Mouse (Mus musculus) MEL (cell line): ENCODE data around the gene Ebna1bp2. TPM values are rescaled to one million over a fixed set of nuclear protein-coding genes. Genes with fewer than 3 reads are reported as not detected.

Source experiments
- DNase-seq: peaks from one replicate; pipeline ENCODE4 v3.0.0; 2011; ENCODE audit warnings: low read depth, low spot score
- H3K27ac ChIP-seq: 2 replicates; pipeline ENCODE4 v1.5.1; 2012; ENCODE audit warnings: low read depth, mild to moderate bottlenecking, control low read depth, low read length, moderate library complexity; ENCODE audit not compliant: control insufficient read depth
- H3K27me3 ChIP-seq, 2 experiments: fragments of 150-350 bp in 1 of 2; sonication (generic) in 1 of 2; 2 replicates each; pipeline ENCODE4 v1.6.1; 2012; ENCODE audit warnings: low read length in 2 of 2, mild to moderate bottlenecking in 2 of 2, improper control_type of control experiment in 1 of 2, moderate library complexity in 1 of 2; ENCODE audit not compliant: insufficient read depth in 2 of 2, control insufficient read depth in 1 of 2
- H3K36me3 ChIP-seq, 2 experiments: 2 replicates each; pipeline ENCODE4 v1.6.1; 2012 to 2014; ENCODE audit warnings: low read length in 2 of 2, improper control_type of control experiment in 1 of 2, inconsistent platforms in 1 of 2, mild to moderate bottlenecking in 1 of 2; ENCODE audit not compliant: insufficient read depth in 2 of 2, control insufficient read depth in 1 of 2
- H3K4me1 ChIP-seq, 2 experiments: fragments of 150-350 bp in 1 of 2; sonication (generic) in 1 of 2; 2 replicates each; pipeline ENCODE4 v1.6.1; 2012; ENCODE audit warnings: low read length in 2 of 2, improper control_type of control experiment in 1 of 2, mild to moderate bottlenecking in 1 of 2; ENCODE audit not compliant: insufficient read depth in 2 of 2, control insufficient read depth in 1 of 2
- H3K4me3 ChIP-seq, 2 experiments: fragments of 150-350 bp in 1 of 2; sonication (generic) in 1 of 2; 2 replicates each; pipeline ENCODE4 v1.5.1; 2012; ENCODE audit warnings: low read depth in 2 of 2, low read length in 2 of 2, mild to moderate bottlenecking in 2 of 2, moderate library complexity in 2 of 2, control low read depth in 1 of 2, improper control_type of control experiment in 1 of 2; ENCODE audit not compliant: control insufficient read depth in 1 of 2, insufficient read depth in 1 of 2
- H3K79me2 ChIP-seq: 2 replicates; pipeline ENCODE4 v1.6.1; 2012; ENCODE audit warnings: mild to moderate bottlenecking, low read length, moderate library complexity; ENCODE audit not compliant: control insufficient read depth, poor library complexity, insufficient read depth
- H3K9ac ChIP-seq: 2 replicates; pipeline ENCODE4 v1.6.1; 2012; ENCODE audit warnings: low read depth, mild to moderate bottlenecking, control low read depth, low read length, moderate library complexity; ENCODE audit not compliant: control insufficient read depth, poor library complexity, severe bottlenecking
- H3K9me3 ChIP-seq: fragments of 150-350 bp; sonication (generic); replicated peaks from 2 replicates; pipeline ENCODE4 v1.6.1; 2012; ENCODE audit warnings: mild to moderate bottlenecking, low read length, improper control_type of control experiment, moderate library complexity; ENCODE audit not compliant: insufficient read depth
- CTCF ChIP-seq, 3 experiments: IDR thresholded peaks in 2 of 3; conservative IDR thresholded peaks in 1 of 3; 2 replicates each; pipeline ENCODE4 v1.5.1; 2011 to 2012; ENCODE audit warnings: low read length in 3 of 3, low read depth in 2 of 3, mild to moderate bottlenecking in 2 of 3, improper control_type of control experiment in 1 of 3, inconsistent platforms in 1 of 3, mixed read lengths in 1 of 3, moderate library complexity in 1 of 3; ENCODE audit not compliant: control insufficient read depth in 1 of 3, insufficient read depth in 1 of 3, poor library complexity in 1 of 3, severe bottlenecking in 1 of 3
- ETS1 ChIP-seq: IDR thresholded peaks from 2 replicates; pipeline ENCODE4 v1.6.1; 2012; ENCODE audit warnings: low read depth, mild to moderate bottlenecking, inconsistent platforms, low read length, improper control_type of control experiment, moderate library complexity
- KAT2A ChIP-seq: conservative IDR thresholded peaks from 2 replicates; pipeline ENCODE4 v1.6.1; 2012; ENCODE audit warnings: low read depth, low read length, improper control_type of control experiment, inconsistent platforms
- MYC ChIP-seq: IDR thresholded peaks from 2 replicates; pipeline ENCODE4 v1.6.1; 2011; ENCODE audit warnings: low read depth, mild to moderate bottlenecking, low read length, improper control_type of control experiment, moderate library complexity
- RAD21 ChIP-seq: IDR thresholded peaks from 2 replicates; pipeline ENCODE4 v1.6.1; 2011; ENCODE audit warnings: mild to moderate bottlenecking, low read depth, low read length, improper control_type of control experiment
- RCOR1 ChIP-seq: IDR thresholded peaks from 2 replicates; pipeline ENCODE4 v1.6.1; 2012; ENCODE audit warnings: low read depth, mild to moderate bottlenecking, inconsistent platforms, low read length, improper control_type of control experiment
- SMC3 ChIP-seq: IDR thresholded peaks from 2 replicates; pipeline ENCODE4 v1.6.1; 2011; ENCODE audit warnings: low read depth, low read length, improper control_type of control experiment
- TBP ChIP-seq: IDR thresholded peaks from 2 replicates; pipeline ENCODE4 v1.8.0; 2011; ENCODE audit warnings: low read depth, low read length, improper control_type of control experiment
- ZC3H11A ChIP-seq: IDR thresholded peaks from 2 replicates; pipeline ENCODE4 v1.6.1; 2012; ENCODE audit warnings: low read depth, mild to moderate bottlenecking, inconsistent platforms, low read length, improper control_type of control experiment
- polyA plus RNA-seq, 2 experiments: library from polyadenylated mRNA; stranded (reverse) in 1 of 2; unstranded in 1 of 2; fragments of >175 nt in 1 of 2; fragments of >200 nt in 1 of 2; gene quantifications; 2 replicates each; pipeline versions ENCODE4 v1.2.1 to v1.2.4; 2012; ENCODE audit warnings: low replicate concordance in 2 of 2, low read depth in 1 of 2; ENCODE audit not compliant: insufficient read length in 2 of 2, insufficient read depth in 1 of 2, missing spikeins in 1 of 2
- total RNA-seq: library from RNA; depleted of rRNA; stranded (reverse); fragments of 300-350 nt; gene quantifications from 2 replicates; pipeline ENCODE4 v1.2.3, GENCODE M21; 2012

Gene Ebna1bp2
- total and polyA plus RNA-seq, 3 experiments: 357 to 378 TPM; not detected in 1

DNA sequence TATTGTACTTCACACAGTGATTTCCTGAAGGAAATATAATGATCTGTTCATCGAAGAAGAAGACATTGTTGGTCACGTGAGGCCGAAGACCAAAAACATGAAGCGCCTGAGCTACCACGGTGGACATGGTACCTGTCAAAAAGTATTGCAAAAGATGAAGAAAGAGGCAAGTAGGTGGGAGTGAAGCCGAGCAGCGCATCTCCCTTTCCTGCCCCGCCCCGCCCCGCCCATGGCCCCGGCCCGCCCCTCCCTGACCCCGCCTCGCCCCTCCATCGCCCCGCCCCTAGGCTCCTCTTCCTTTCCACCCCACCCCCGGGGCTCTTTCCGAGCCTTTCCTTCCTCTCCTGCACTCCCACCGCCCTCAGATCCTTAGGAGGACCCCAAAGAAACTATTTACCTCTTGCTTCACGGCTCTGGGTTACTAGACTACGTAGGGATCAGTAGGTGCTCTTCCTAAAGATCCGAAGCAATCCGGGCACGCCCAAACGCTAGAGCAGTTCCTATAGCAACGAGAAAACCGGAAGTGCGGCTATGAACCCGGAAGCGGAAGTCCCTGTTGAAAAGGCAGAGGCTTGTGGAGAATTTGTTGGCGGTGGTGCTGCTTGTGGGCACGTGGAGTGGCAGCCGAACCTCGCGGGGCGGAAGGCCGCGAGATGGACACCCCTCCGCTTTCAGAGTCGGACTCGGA lies at the start of gene Ebna1bp2, which contains the start of gene Cfap57 (continued):
- no peak for TF ChIP-seq RAD21
- TF ChIP-seq CTCF (IDR thresholded peaks at IDR 0.05 in 2 of 3, conservative IDR thresholded peaks at IDR 0.05 in 1 of 3; ENCODE audit: control insufficient read depth in 1 of 3, insufficient read depth in 1 of 3, low read depth in 2 of 3, low read length in 3 of 3, poor library complexity in 1 of 3, severe bottlenecking in 1 of 3): no peak
- peak; percentile 50; the same call in 1 of the 2 replicates for TF ChIP-seq ETS1
- TF ChIP-seq ZC3H11A: no peak
- TF ChIP-seq, all 39 proteins: peak for 14

- no peaks in the 10 kb centered on the region for H3K9me3 ChIP-seq
- H3K27me3 ChIP-seq: no peaks in the 10 kb centered on the region; a peak in 1 of 4 replicates
- peaks cover 0 to 4% of the 10 kb centered on the region in 2 experiments; a peak in 1 of 4 replicates for H3K36me3 ChIP-seq
- no peak overlapping the region for H3K27ac ChIP-seq
- H3K9ac ChIP-seq: no peak overlapping the region
- DNase-seq: no peak
- no peak overlapping the region for H3K4me3 ChIP-seq
- no peak for TF ChIP-seq RCOR1
- no peaks in the 10 kb centered on the region for H3K79me2 ChIP-seq
- peaks cover 0 to 28% of the 10 kb centered on the region in 2 experiments; a peak in 3 of 4 replicates for H3K4me1 ChIP-seq
These were observed 49.2 kb upstream of the Ebna1bp2 start for GRCm38 (mm10) chr4:118571441-118571840.

GRCm38 (mm10) chr4:118576097-118576496 lies 44.5 kb upstream of the Ebna1bp2 start:
- no peaks in the 10 kb centered on the region for H3K4me1 ChIP-seq
- H3K27ac ChIP-seq: no peak overlapping the region
- DNase-seq: peak; percentile 82
- H3K4me3 ChIP-seq: no peak overlapping the region
- no peaks in the 10 kb centered on the region for H3K9me3 ChIP-seq
- no peak overlapping the region for H3K9ac ChIP-seq
- H3K79me2 ChIP-seq: no peaks in the 10 kb centered on the region
- H3K27me3 ChIP-seq: peaks cover 0 to 5% of the 10 kb centered on the region in 2 experiments
- H3K36me3 ChIP-seq: no peaks in the 10 kb centered on the region
- TF ChIP-seq CTCF (IDR thresholded peaks at IDR 0.05 in 2 of 3, conservative IDR thresholded peaks at IDR 0.05 in 1 of 3; ENCODE audit: control insufficient read depth in 1 of 3, insufficient read depth in 1 of 3, low read depth in 2 of 3, low read length in 3 of 3, poor library complexity in 1 of 3, severe bottlenecking in 1 of 3) (peak; percentile 87 to 93 (median 88)), TBP (no peak), RAD21 (peak; percentile 87), MYC (0 out of 2 replicates have a peak, but pooled peaks have one; percentile 42), SMC3 (peak; percentile 68), ZC3H11A (peak; percentile 57)

GRCm38 (mm10) chr4:118579313-118579712 lies 41.3 kb upstream of the Ebna1bp2 start:
- Histone ChIP-seq H3K36me3 (no peaks in the 10 kb centered on the region), H3K27ac (no peak overlapping the region), H3K9me3 (no peaks in the 10 kb centered on the region), H3K4me1 (no peaks in the 10 kb centered on the region), H3K4me3 (no peak overlapping the region), H3K79me2 (no peaks in the 10 kb centered on the region), H3K9ac (no peak overlapping the region), H3K27me3 (peaks cover 0 to 5% of the 10 kb centered on the region in 2 experiments)
- peak; percentile 51 for DNase-seq
- no peak for TF ChIP-seq KAT2A
- peak; percentile 68 to 87 (median 83) for TF ChIP-seq CTCF (IDR thresholded peaks at IDR 0.05 in 2 of 3, conservative IDR thresholded peaks at IDR 0.05 in 1 of 3; ENCODE audit: control insufficient read depth in 1 of 3, insufficient read depth in 1 of 3, low read depth in 2 of 3, low read length in 3 of 3, poor library complexity in 1 of 3, severe bottlenecking in 1 of 3)
- TF ChIP-seq SMC3: peak; percentile 61
